Mouse (Mus musculus): Measurements from ENCODE around the gene Slc29a3. TPM values are rescaled to one million over a fixed set of nuclear protein-coding genes. Genes with fewer than 3 reads are reported as not detected.
A peak's percentile ranks its signal among the peaks of the same experiment; 100 is the strongest.
"Not testable (repeated sequence)": the region's sequence is repeated elsewhere in the genome, so short reads cannot be mapped to it uniquely, and the experiment has no call there.

Slc29a3 gene
- total RNA-seq, 2 experiments from 2014 or later, result 14.6 to 18.3 TPM

GRCm38 (mm10) chr10:60753941-60754340 lies 1.3 kb upstream of the Slc29a3 start:
- no peak for TF ChIP-seq CTCF (conservative IDR thresholded peaks at IDR 0.05)
- H3K27ac ChIP-seq, result no peak overlapping the region
- H3K4me3 ChIP-seq, result no peak overlapping the region
- DNase-seq (ENCODE audit: low spot score in 2 of 2), result no peak

- peak; percentile 40; the same call in 1 of the 2 replicates for TF ChIP-seq CTCF (conservative IDR thresholded peaks at IDR 0.05)
- Histone ChIP-seq H3K27ac (0 out of 2 replicates have a peak overlapping the region, but pooled peaks have one; percentile 62), H3K4me3 (peak overlapping the region; percentile 93)
- no peak for DNase-seq (ENCODE audit: low spot score in 2 of 2)
Observed at GRCm38 (mm10) chr10:60753261-60753660, 667 bp upstream of the Slc29a3 start.

GRCm38 (mm10) chr10:60747667-60748212 lies 4.9 kb downstream of the Slc29a3 start:
- Histone ChIP-seq H3K4me3 (no peak overlapping the region), H3K27ac (peak overlapping the region; percentile 8)
- no peak for TF ChIP-seq CTCF (conservative IDR thresholded peaks at IDR 0.05)
- DNase-seq (ENCODE audit: low spot score in 2 of 2), result no peak

- no peak for DNase-seq (ENCODE audit: low spot score in 2 of 2)
- TF ChIP-seq CTCF (conservative IDR thresholded peaks at IDR 0.05), result no peak
Observed at GRCm38 (mm10) chr10:60746512-60746911, 6.1 kb downstream of the Slc29a3 start.

GRCm38 (mm10) chr10:60744543-60745290 lies 7.9 kb downstream of the Slc29a3 start:
- Histone ChIP-seq H3K4me3 (no peak overlapping the region), H3K27ac (peak overlapping the region; percentile 36; the same call in 1 of the 2 replicates)
- no peak for DNase-seq (ENCODE audit: low spot score in 2 of 2)
- TF ChIP-seq CTCF (conservative IDR thresholded peaks at IDR 0.05), result no peak

More at GRCm38 (mm10) chr10:60746512-60746911, 6.1 kb downstream of the Slc29a3 start:
- H3K4me3 ChIP-seq, result no peak overlapping the region
- no peak overlapping the region for H3K27ac ChIP-seq

- no peak overlapping the region; the same call in 1 of the 2 replicates for H3K27ac ChIP-seq
- no peak for TF ChIP-seq CTCF (conservative IDR thresholded peaks at IDR 0.05)
- no peak overlapping the region for H3K4me3 ChIP-seq
- no peak for DNase-seq (ENCODE audit: low spot score in 2 of 2)
Observed at GRCm38 (mm10) chr10:60743681-60744080, 8.9 kb downstream of the Slc29a3 start.

GRCm38 (mm10) chr10:60742942-60743341 lies 9.7 kb downstream of the Slc29a3 start:
- TF ChIP-seq CTCF (conservative IDR thresholded peaks at IDR 0.05), result no peak
- DNase-seq (ENCODE audit: low spot score in 2 of 2), result no peak
- H3K27ac ChIP-seq, result no peak overlapping the region
- H3K4me3 ChIP-seq, result no peak overlapping the region

- H3K27ac ChIP-seq; DNase-seq (ENCODE audit: low spot score in 2 of 2); H3K4me3 ChIP-seq: not testable (repeated sequence)
Observed at GRCm38 (mm10) chr10:60742296-60742695, 10.3 kb downstream of the Slc29a3 start.

GRCm38 (mm10) chr10:60741435-60741834 lies 11.2 kb downstream of the Slc29a3 start:
- no peak overlapping the region for H3K27ac ChIP-seq
- H3K4me3 ChIP-seq, result no peak overlapping the region
- TF ChIP-seq CTCF (conservative IDR thresholded peaks at IDR 0.05), result no peak
- DNase-seq (ENCODE audit: low spot score in 2 of 2), result no peak

GRCm38 (mm10) chr10:60739619-60740363 lies 12.8 kb downstream of the Slc29a3 start:
- DNase-seq (ENCODE audit: low spot score in 2 of 2), result no peak
- H3K4me3 ChIP-seq, result no peak overlapping the region
- TF ChIP-seq CTCF (conservative IDR thresholded peaks at IDR 0.05), result no peak

GRCm38 (mm10) chr10:60737886-60738640 lies 14.5 kb downstream of the Slc29a3 start:
- no peak overlapping the region for H3K4me3 ChIP-seq
- DNase-seq (ENCODE audit: low spot score in 2 of 2), result no peak
- TF ChIP-seq CTCF (conservative IDR thresholded peaks at IDR 0.05), result no peak
- H3K27ac ChIP-seq, result peak overlapping the region; percentile 10; the same call in 1 of the 2 replicates

More at GRCm38 (mm10) chr10:60739619-60740363, 12.8 kb downstream of the Slc29a3 start:
- H3K27ac ChIP-seq, result no peak overlapping the region

- TF ChIP-seq CTCF (conservative IDR thresholded peaks at IDR 0.05), result no peak
- Histone ChIP-seq H3K4me3 (no peak overlapping the region), H3K27ac (no peak overlapping the region)
- no peak for DNase-seq (ENCODE audit: low spot score in 2 of 2)
Observed at GRCm38 (mm10) chr10:60737169-60737728, 15.3 kb downstream of the Slc29a3 start.

All from layer of hippocampus, adult 2 months (tissue).